Mouse (Mus musculus): ENCODE measurements around the gene Itpr1.

- TF ChIP-seq CTCF (IDR thresholded peaks at IDR 0.05; ENCODE audit: low read depth, low read length): no peak
- TF ChIP-seq GATA2 (IDR thresholded peaks at IDR 0.05; ENCODE audit: borderline replicate concordance, low read depth, low read length): no peak
- no peak for TF ChIP-seq TAL1 (conservative IDR thresholded peaks at IDR 0.05; ENCODE audit: low read depth, low read length)
- TF ChIP-seq GATA1 (IDR thresholded peaks at IDR 0.05; ENCODE audit: borderline replicate concordance, low read length): no peak
- TF ChIP-seq POLR2AphosphoS5 (IDR thresholded peaks at IDR 0.05; ENCODE audit: insufficient replicate concordance, low read depth, low read length): no peak
Observed at GRCm38 (mm10) chr6:108198286-108198685, 14.6 kb upstream of the Itpr1 start.
